Mouse (Mus musculus): ENCODE results near the gene Olfr324. TPM values are rescaled to one million over a fixed set of nuclear protein-coding genes. Genes with fewer than 3 reads are reported as not detected.
A peak's percentile ranks its signal among the peaks of the same experiment; 100 is the strongest.

Gene Olfr324
- polyA plus RNA-seq, 1 experiment from 2014 or later: not detected

DNA sequence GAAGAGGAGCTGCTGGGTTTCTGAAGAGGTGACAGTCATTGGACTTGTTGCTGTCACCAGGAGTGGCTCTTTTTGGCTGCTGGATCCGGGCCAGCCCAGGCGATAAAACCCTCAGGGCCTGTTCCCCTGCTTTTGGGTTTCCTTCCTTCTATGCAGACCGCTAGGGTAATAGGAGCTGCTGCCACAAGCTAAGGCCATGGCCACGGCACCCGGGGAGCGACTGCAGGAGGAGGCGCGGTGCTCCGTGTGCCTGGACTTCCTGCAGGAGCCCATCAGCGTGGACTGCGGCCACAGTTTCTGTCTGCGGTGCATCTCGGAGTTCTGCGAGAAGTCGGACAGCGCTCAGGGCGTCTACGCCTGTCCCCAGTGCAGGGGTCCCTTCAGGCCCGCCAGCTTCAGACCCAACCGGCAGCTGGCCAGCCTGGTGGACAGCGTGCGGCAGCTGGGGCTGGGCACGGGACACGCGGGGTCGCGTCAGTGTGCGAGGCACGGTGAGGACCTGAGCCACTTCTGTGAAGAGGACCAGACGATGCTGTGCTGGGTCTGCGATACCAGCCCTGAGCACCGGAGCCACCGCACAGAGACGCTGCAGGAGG lies 45.5 kb downstream of the Olfr324 start, which contains the start of gene Trim58:
Gene Trim58 (plus strand): TSS at position 194 of the 596 bp plus-strand sequence.
- no peaks in the 10 kb centered on the region for H3K36me3 ChIP-seq
- ATAC-seq (ENCODE audit: low FRiP score): no peak
- H3K4me3 ChIP-seq: peak within 1 kb of the TSS; percentile 37
- peak within 1 kb of the TSS; percentile 93 for H3K4me2 ChIP-seq (replicated peaks)
- H3K9me3 ChIP-seq (replicated peaks): no peaks in the 10 kb centered on the region
- peak within 1 kb of the TSS; percentile 66 for H3K9ac ChIP-seq
- 7% methylated on average over 34 of the region's 34 CpGs for WGBS
- H3K4me1 ChIP-seq: peaks cover 9% of the 10 kb centered on the region
- H3K27ac ChIP-seq: no peak within 1 kb of the TSS
- H3K27me3 ChIP-seq: peaks cover 21% of the 10 kb centered on the region

DNA sequence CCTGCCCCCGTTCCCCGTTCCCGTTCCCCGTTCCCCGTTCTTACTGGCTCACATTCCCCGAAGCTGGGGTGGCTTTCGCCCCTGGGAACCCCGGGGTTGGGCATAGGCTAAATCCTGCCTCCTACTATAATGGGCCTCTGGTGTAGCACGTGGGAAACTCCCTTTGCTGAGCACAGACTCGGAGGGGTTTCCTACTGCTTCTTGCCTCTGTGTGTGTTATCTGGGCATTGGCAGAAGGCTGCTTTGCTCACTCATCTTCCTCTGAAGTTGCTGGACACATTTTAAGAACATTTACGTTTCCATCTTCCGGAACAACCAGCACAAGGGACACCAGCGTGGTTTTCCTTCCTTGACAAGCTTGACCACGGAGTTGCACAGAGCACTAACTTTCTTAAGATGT lies 46.1 kb downstream of the Olfr324 start:
- H3K27ac ChIP-seq: no peak overlapping the region
- H3K9me3 ChIP-seq (replicated peaks): no peaks in the 10 kb centered on the region
- H3K36me3 ChIP-seq: no peaks in the 10 kb centered on the region
- peaks cover 9% of the 10 kb centered on the region for H3K4me1 ChIP-seq
- peak overlapping the region; percentile 66 for H3K9ac ChIP-seq
- WGBS: 34% methylated on average over 14 of the region's 14 CpGs
- H3K4me2 ChIP-seq (replicated peaks): peak overlapping the region; percentile 93
- ATAC-seq (ENCODE audit: low FRiP score): no peak
- H3K27me3 ChIP-seq: peaks cover 21% of the 10 kb centered on the region
- H3K4me3 ChIP-seq: peak overlapping the region; percentile 37

DNA sequence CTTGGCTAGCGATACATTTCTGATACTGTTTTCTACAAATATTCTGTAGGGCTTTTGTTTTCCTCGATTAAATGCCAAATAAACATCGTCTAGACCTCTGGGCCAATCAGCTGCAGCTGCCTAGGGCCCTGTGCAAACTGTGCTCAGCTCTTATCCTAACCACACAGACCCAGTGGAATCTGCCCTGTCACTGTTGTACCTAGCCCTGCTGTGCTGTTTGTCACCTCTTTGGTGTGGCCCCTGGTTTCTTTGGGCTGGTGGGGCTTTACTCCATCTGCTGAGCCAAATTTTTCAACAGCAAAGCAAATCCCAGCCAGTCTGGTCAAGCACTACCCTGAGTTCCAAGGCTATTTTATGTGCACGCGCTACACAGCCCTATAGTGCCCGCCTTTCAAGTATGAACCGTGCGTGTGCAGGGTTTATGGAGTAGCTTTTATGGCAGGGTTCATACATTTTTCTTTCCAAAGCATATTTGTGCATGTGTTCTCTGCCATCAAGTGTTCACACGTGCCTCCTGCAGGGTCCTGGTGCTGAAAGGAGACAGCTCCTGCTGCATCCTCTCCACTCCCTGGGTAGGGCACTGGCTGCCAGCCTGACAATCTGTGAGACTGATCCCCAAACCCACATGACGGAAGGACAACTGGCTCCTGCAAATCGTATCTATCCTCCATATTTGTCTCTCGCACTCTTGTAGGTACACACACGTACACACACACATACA lies 46.9 kb downstream of the Olfr324 start:
- Histone ChIP-seq H3K9me3 (replicated peaks) (no peaks in the 10 kb centered on the region), H3K4me2 (replicated peaks) (no peak overlapping the region), H3K27me3 (peaks cover 21% of the 10 kb centered on the region), H3K4me3 (no peak overlapping the region), H3K9ac (no peak overlapping the region), H3K27ac (no peak overlapping the region), H3K4me1 (peaks cover 9% of the 10 kb centered on the region), H3K36me3 (no peaks in the 10 kb centered on the region)
- 84% methylated on average over 13 of the region's 13 CpGs for WGBS
- no peak for ATAC-seq (ENCODE audit: low FRiP score)

- Histone ChIP-seq H3K36me3 (no peaks in the 10 kb centered on the region), H3K4me2 (replicated peaks) (no peak overlapping the region), H3K27me3 (peaks cover 20% of the 10 kb centered on the region), H3K4me3 (no peak overlapping the region), H3K9ac (no peak overlapping the region), H3K27ac (no peak overlapping the region), H3K4me1 (peaks cover 9% of the 10 kb centered on the region), H3K9me3 (replicated peaks) (no peaks in the 10 kb centered on the region)
- WGBS: 36% methylated on average over 6 of the region's 6 CpGs
- no peak for ATAC-seq (ENCODE audit: low FRiP score)
Observed at GRCm38 (mm10) chr11:58643350-58643749, 48.4 kb downstream of the Olfr324 start.

Other genes starting within 250 kb of the Olfr324 start
- not detected in 2 replicates for gene Lypd8, start 216.1 kb upstream of the Olfr324 start, polyA plus RNA-seq (2016; fragmentation: Nextera tagmentation; extraction: Ambion mirVana)
- gene 1810065E05Rik, start 174.0 kb upstream of the Olfr324 start, polyA plus RNA-seq (2016; fragmentation: Nextera tagmentation; extraction: Ambion mirVana): not detected in 2 replicates
- gene Gm12253, start 162.6 kb upstream of the Olfr324 start, polyA plus RNA-seq (2016; fragmentation: Nextera tagmentation; extraction: Ambion mirVana): not detected in 2 replicates
- not detected in 2 replicates for gene Lypd9, start 142.2 kb upstream of the Olfr324 start, polyA plus RNA-seq (2016; fragmentation: Nextera tagmentation; extraction: Ambion mirVana)
- not detected in 2 replicates for gene Olfr30, start 132.8 kb upstream of the Olfr324 start, polyA plus RNA-seq (2016; fragmentation: Nextera tagmentation; extraction: Ambion mirVana)
- gene Olfr332, start 102.6 kb upstream of the Olfr324 start, polyA plus RNA-seq (2016; fragmentation: Nextera tagmentation; extraction: Ambion mirVana): not detected in 2 replicates
- not detected in 2 replicates for gene Olfr331, start 92.5 kb upstream of the Olfr324 start, polyA plus RNA-seq (2016; fragmentation: Nextera tagmentation; extraction: Ambion mirVana)
- gene Olfr330, start 60.3 kb upstream of the Olfr324 start, polyA plus RNA-seq (2016; fragmentation: Nextera tagmentation; extraction: Ambion mirVana): not detected in 2 replicates
- gene Olfr329-ps, start 48.7 kb upstream of the Olfr324 start, polyA plus RNA-seq (2016; fragmentation: Nextera tagmentation; extraction: Ambion mirVana): not detected in 2 replicates
- not detected in 2 replicates for gene Olfr328, start 39.5 kb upstream of the Olfr324 start, polyA plus RNA-seq (2016; fragmentation: Nextera tagmentation; extraction: Ambion mirVana)
- not detected in 2 replicates for gene Olfr224, start 24.6 kb upstream of the Olfr324 start, polyA plus RNA-seq (2016; fragmentation: Nextera tagmentation; extraction: Ambion mirVana)
- gene Olfr325, start 17.4 kb upstream of the Olfr324 start, polyA plus RNA-seq (2016; fragmentation: Nextera tagmentation; extraction: Ambion mirVana): not detected in 2 replicates
- not detected in 2 replicates for gene 2210407C18Rik, start 21.0 kb downstream of the Olfr324 start, polyA plus RNA-seq (2016; fragmentation: Nextera tagmentation; extraction: Ambion mirVana)
- gene Olfr323, start 35.4 kb downstream of the Olfr324 start, polyA plus RNA-seq (2016; fragmentation: Nextera tagmentation; extraction: Ambion mirVana): not detected in 2 replicates
- 0.51 and 0.53 TPM in 2 replicates for gene Trim58, start 45.4 kb downstream of the Olfr324 start, polyA plus RNA-seq (2016; fragmentation: Nextera tagmentation; extraction: Ambion mirVana)
- gene Olfr322, start 63.7 kb downstream of the Olfr324 start, polyA plus RNA-seq (2016; fragmentation: Nextera tagmentation; extraction: Ambion mirVana): not detected in 2 replicates
- not detected in 2 replicates for gene Olfr320, start 86.0 kb downstream of the Olfr324 start, polyA plus RNA-seq (2016; fragmentation: Nextera tagmentation; extraction: Ambion mirVana)
- gene Olfr319, start 104.0 kb downstream of the Olfr324 start, polyA plus RNA-seq (2016; fragmentation: Nextera tagmentation; extraction: Ambion mirVana): not detected in 2 replicates
- not detected in 2 replicates for gene Olfr318, start 128.9 kb downstream of the Olfr324 start, polyA plus RNA-seq (2016; fragmentation: Nextera tagmentation; extraction: Ambion mirVana)
- gene Olfr317, start 144.1 kb downstream of the Olfr324 start, polyA plus RNA-seq (2016; fragmentation: Nextera tagmentation; extraction: Ambion mirVana): 0.10 and 0.12 TPM in 2 replicates
- not detected in 2 replicates for gene Olfr316, start 157.6 kb downstream of the Olfr324 start, polyA plus RNA-seq (2016; fragmentation: Nextera tagmentation; extraction: Ambion mirVana)
- gene Olfr315, start 178.1 kb downstream of the Olfr324 start, polyA plus RNA-seq (2016; fragmentation: Nextera tagmentation; extraction: Ambion mirVana): not detected in 2 replicates
- not detected in 2 replicates for gene Olfr314, start 187.8 kb downstream of the Olfr324 start, polyA plus RNA-seq (2016; fragmentation: Nextera tagmentation; extraction: Ambion mirVana)
- 7.0 and 10.4 TPM in 2 replicates for gene Fam183b, start 206.8 kb downstream of the Olfr324 start, polyA plus RNA-seq (2016; fragmentation: Nextera tagmentation; extraction: Ambion mirVana)
- not detected in 2 replicates for gene Olfr313, start 219.9 kb downstream of the Olfr324 start, polyA plus RNA-seq (2016; fragmentation: Nextera tagmentation; extraction: Ambion mirVana)
- not detected in 2 replicates for gene Olfr312, start 234.1 kb downstream of the Olfr324 start, polyA plus RNA-seq (2016; fragmentation: Nextera tagmentation; extraction: Ambion mirVana)
- not detected in 2 replicates for gene Olfr311, start 244.1 kb downstream of the Olfr324 start, polyA plus RNA-seq (2016; fragmentation: Nextera tagmentation; extraction: Ambion mirVana)